Mouse (Mus musculus) induced T-regulatory cell, adult 2 months (primary cell): ENCODE data around the gene Tssk3.
"Not testable (repeated sequence)": the region's sequence is repeated elsewhere in the genome, so short reads cannot be mapped to it uniquely, and the experiment has no call there.

Experiments used
- DNase-seq: peaks from one replicate; pipeline ENCODE4 v3.0.0-alpha.2; 2012; ENCODE audit warnings: low read depth

The Tssk3 gene

DNA sequence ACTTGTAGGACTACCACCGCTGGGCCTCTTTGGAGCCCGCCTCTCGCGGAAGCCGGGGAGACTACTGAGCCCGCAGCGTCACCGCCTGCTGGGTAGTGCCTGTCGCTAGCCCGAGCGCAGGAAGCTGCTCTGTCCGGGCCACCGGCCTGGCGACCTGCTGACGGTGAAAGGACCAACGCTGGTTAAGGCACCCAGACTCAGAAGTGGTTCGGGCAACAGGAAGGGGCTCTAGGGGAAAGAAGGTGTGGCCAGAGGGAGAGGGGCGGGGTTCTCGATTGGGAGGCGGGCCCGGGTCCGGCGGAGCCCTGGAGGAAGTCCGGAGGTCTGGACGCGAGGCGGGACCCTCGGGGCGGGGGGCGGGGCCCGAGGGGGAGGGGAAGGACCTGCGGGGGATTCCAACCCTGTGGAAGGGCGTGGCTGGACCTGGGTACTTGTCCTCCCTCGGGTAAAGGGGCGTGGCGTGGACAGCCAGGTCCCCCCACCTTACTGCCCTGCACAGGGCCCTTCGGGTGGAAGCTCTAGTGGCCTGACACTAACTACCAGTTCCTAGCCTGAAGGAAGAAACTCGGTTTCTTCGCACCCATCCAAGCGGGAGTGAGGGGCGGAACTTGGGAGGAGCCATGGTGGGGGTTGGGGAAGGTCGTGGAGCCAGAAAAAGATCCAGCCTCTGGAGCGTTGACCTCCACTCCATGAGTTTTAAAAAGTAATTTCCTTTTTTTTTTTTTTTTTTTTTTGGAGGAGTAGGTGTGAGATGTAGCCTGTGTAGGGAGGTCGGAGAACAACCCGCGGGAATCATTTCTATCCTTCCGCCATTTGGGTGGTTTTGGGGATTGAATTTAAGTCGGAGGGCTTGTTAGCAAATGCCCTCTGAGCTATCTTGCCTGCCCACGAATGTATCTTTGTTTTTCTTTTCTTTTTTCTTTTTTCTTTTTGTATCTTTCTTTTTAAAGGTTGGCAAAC, 10.1 kb upstream of the Tssk3 start:
- DNase-seq = peak; percentile 91

DNA sequence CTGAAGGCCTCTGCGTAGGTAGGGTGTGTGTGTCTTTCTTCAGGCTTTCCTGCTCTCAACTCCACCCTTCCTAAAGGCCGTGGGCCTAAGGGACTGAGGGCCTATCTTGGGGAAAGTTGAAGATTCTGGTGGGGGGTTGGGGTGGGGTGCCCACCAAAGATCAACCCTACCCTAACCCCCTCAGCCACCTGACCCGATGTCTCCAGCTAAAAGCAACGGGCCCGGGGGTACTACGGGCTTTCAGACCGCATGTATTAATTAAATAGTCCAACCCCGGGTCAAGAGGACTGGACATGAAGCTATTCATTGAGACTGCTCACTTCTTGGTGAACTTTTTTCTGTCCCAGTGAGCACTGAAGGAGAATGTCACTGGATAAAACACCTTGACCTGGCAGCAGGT, 9.2 kb upstream of the Tssk3 start:
- no peak for DNase-seq

DNA sequence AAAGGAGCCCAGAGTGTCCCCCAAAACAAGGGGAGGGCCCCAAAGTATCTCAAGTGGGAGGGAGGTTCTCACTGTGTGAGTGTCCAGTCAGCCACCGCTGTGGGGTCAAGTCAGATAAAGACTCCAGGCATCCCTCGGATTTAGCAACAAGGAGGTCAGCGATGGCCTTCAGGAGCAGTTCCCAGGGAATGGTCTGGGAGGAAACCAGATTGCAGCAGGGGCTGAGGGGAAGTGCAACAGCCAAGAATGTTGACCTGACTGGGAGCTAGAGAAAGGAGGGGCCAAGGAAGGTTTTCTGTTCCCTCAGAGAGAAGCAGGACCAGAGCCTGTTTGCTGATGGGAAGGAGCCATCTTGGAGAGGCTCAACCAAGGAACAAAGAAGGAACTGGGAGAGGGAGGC, 8.1 kb upstream of the Tssk3 start:
- DNase-seq = no peak

DNA sequence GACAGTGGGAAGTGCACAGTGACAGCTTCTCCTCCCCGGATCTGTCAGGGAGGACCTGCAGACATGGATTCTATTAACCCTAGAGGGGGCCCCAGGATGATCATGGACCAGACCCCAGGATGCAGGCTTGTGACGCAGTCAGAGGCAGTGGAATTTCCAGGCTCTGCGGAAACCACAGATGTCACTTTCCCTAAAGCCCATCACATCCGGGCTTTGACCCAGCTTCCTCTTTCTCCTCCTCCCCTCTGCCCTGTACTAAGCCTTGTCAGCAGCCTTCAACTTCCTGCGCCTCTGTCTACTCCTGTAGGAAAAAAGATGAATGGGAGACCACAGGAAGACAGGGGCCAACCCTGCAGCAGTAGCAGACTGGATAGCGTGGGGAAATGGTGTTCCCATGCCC, 5.8 kb upstream of the Tssk3 start:
- peak; percentile 79 for DNase-seq

DNA sequence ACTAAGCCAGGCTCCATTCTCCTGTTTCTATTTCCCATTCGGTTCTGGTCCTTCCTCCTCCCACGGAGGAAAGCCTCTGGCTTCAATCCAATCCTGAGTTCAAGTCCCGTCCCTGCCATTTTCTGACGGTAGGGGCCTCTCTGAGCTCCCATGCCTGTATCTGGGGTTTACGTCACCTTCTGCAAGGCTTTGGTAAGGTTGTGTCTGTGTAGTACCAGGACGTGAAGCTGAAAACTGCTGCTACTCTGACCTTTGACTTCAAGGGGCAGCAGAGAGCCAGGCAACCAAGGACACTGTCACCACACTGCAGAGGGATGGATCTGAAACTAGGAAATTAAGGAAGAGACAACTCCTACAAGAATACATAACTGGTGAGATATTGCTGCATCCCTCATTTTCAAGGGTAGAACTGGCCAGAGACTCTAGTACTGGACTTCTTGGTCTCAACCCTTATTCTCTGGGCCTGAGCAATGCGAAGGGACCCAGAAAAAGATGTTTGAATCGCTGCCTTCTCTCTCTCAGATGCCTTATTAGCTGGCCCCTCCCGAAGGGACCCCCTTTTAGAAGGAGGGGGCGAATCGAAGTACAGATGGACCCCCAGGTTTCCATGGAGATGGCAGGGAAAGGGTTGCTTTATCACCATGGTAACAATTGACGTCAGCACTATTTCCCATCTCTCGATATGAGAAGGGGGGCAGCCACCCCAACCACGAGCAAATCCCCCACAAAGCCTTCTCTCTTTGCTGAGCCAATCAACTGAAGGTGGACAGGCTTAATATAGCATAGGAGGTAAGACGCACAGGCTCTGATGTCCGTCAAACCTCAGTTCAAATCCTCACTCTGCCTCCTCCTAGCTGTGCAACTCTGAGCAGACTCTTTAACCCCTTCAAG, 5.1 kb upstream of the Tssk3 start:
- peak; percentile 67 for DNase-seq

DNA sequence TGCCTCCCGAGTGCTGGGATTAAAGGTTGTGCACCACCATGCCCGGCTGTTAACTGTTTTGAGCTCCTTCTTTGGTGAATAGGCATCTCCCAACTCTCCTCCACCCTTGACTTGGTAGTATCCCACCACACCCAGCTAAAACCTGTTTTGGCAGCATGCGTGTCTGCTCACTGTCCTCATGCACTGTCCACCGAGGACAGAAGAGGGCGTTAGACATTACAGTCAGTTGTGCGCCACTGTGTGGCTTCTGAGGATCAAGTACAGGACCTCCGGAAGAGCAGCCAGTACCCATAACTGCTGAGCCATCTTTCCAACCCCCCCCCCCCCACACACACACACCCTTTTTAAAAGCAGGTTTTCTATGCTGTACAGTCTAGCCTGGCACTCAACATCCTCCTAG, 3.9 kb upstream of the Tssk3 start:
- no peak for DNase-seq

GRCm38 (mm10) chr4:129481090-129481489, 9.7 kb downstream of the Tssk3 start:
- no peak for DNase-seq

GRCm38 (mm10) chr4:129479863-129480262, 11.0 kb downstream of the Tssk3 start:
- no peak for DNase-seq

DNA sequence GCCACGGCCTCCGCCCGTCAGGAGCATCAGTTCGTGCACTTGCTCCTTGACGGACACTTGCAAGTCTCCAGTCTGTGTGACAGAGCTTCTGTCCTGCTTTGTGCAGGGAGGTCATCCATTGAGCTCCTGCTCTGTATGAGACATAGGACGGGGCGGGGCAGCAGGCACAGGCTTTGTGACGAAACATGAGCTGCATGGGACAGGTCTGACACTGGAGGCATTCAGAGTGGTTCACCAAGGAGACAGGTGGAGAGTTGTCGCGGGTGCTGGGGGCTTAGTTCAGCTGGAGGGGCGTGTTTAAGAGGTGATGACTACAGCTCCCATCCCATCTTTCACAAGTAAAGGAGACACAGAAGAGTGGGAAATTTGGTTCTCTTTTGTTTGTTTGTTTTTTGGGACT, 14.8 kb downstream of the Tssk3 start:
- no peak for DNase-seq

- DNase-seq = no peak
These were observed 26.5 kb downstream of the Tssk3 start for GRCm38 (mm10) chr4:129464286-129464815.

- DNase-seq = no peak
These were observed 27.4 kb downstream of the Tssk3 start for GRCm38 (mm10) chr4:129463097-129464059.

DNA sequence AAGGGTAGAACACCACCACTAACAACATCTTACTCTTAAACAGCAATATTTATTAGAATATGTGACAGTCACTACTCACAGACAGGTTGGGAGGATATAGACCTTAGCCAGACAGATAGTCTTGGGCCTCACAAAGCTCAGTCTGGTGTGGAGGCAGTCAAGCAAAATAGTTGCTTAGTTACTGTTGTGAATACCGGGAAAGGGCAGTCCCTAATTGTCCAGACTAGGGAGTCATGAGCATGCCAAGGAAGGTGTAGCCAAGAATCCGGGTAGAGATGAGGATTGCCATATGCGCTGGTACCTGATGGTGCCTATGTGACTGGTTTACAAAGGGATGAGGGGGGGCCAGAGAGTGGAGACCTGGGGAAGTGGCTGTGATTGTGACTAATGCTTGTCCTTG, 28.7 kb downstream of the Tssk3 start:
- DNase-seq = no peak

- peak; percentile 100 for DNase-seq
These were observed 29.4 kb downstream of the Tssk3 start, which contains the start of gene Bsdc1 for GRCm38 (mm10) chr4:129461183-129461960. Bsdc1 (plus strand) TSS chr4:129461581.

GRCm38 (mm10) chr4:129460827-129461182, 30.0 kb downstream of the Tssk3 start:
- no peak for DNase-seq

GRCm38 (mm10) chr4:129459726-129460125, 31.1 kb downstream of the Tssk3 start:
- no peak for DNase-seq

GRCm38 (mm10) chr4:129457311-129457710, 33.5 kb downstream of the Tssk3 start:
- DNase-seq = not testable (repeated sequence)

GRCm38 (mm10) chr4:129456126-129456525, 34.7 kb downstream of the Tssk3 start:
- no peak for DNase-seq

DNA sequence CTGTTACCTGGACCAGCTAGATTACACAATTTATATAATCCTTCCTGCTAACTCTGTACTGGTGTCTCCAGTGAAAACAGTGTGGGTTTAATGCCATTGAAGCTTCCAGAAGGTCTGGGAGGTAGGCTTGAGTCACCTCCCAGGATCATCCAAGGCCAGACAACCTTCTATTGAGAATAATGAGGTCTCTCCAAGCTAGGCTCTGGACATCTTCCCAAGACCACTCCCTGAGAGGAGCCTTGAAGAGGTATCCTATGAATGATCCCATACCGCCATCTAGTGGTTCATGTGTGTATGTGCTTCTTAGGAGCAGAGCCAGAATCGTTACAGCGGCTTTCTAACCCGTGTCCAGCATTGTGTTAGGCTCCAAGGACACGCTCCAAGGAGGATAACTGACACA, 35.6 kb downstream of the Tssk3 start:
- peak; percentile 90 for DNase-seq

- no peak for DNase-seq
These were observed 39.2 kb downstream of the Tssk3 start for GRCm38 (mm10) chr4:129451471-129452169.

DNA sequence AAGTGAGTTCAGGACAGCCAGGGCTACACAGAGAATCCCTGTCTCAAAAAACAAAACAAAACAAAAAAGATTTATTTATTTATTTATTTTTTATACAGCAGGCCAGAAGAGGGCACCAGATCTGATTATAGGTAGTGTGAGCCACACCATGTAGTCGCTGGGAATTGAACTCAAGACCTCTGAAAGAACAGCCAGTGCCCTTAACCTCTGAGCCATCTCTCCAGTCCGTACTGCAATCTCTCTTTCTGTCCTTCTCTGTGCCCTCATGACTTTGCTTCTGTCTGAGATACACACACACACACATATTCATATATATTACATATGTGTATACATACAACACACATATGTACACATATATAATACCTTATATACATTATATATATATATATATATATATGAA, 40.0 kb downstream of the Tssk3 start:
- DNase-seq = peak; percentile 47
